ENCODE assay signal across 19 mouse cellular contexts in genomic region chr5:105721267-105721666, GRCm38 (mm10). TPM values are rescaled to one million over a fixed set of nuclear protein-coding genes. Genes with fewer than 3 reads are reported as not detected.
A peak's percentile ranks its signal among the peaks of the same experiment; 100 is the strongest.
DNase-seq lines count a peak whose midpoint lies in the region; TF ChIP-seq lines count a peak whose summit lies in the region.
"Had no signal": no experiment of that assay in that cellular context is flagged by ENCODE, and none has a peak within 500 bp of the region (broad histone marks: within the 10 kb centered on the region; RNA-seq: fewer than 3 reads in every experiment).

No protein-coding gene starts in this region.

- H3K4me1 ChIP-seq in E14TG2a.4 (replicated peaks; ENCODE audit: low read depth, low read length) (no peaks in the 10 kb centered on the region), MEL (ENCODE audit: control insufficient read depth in 1 of 2, insufficient read depth in 2 of 2, low read length in 2 of 2) (peaks cover 30 to 46% of the 10 kb centered on the region in 2 experiments)
- H3K4me1 ChIP-seq in embryonic facial prominence, embryonic 10.5 days = peaks cover 10% of the 10 kb centered on the region; the same call in 1 of the 2 replicates

- no peak for TF ChIP-seq POLR2A in MEL (IDR thresholded peaks at IDR 0.05; ENCODE audit: control insufficient read depth in 1 of 2, insufficient read depth in 1 of 2, low read depth in 1 of 2, low read length in 2 of 2, poor library complexity in 1 of 2)

- no peak for TF ChIP-seq EP300 in MEL (IDR thresholded peaks at IDR 0.05; ENCODE audit: low read depth in 1 of 2, low read length in 2 of 2)

- WGBS in embryonic facial prominence, embryonic 10.5 days = 92% methylated on average over 4 of the region's 4 CpGs

- peaks cover 5% of the 10 kb centered on the region; the same call in 1 of the 2 replicates for H3K79me2 ChIP-seq in MEL (ENCODE audit: control insufficient read depth, insufficient read depth, low read length, poor library complexity)

- H3K4me3 ChIP-seq in E14TG2a.4 (replicated peaks; ENCODE audit: low read length) (0 out of 2 replicates have a peak overlapping the region, but pooled peaks have one; percentile 13), MEL (ENCODE audit: control insufficient read depth in 1 of 2, insufficient read depth in 1 of 2, low read depth in 2 of 2, low read length in 2 of 2) (no peak overlapping the region)
- H3K4me3 ChIP-seq in embryonic facial prominence, embryonic 10.5 days = no peak overlapping the region

- no peak for TF ChIP-seq RAD21 in MEL (IDR thresholded peaks at IDR 0.05; ENCODE audit: low read depth, low read length)

- no peak overlapping the region for H3K9ac ChIP-seq in MEL (ENCODE audit: control insufficient read depth, low read depth, low read length, poor library complexity, severe bottlenecking)

- no peak for TF ChIP-seq CTCF in E14TG2a.4 (conservative IDR thresholded peaks at IDR 0.05; ENCODE audit: low read length)
- no peak for TF ChIP-seq CTCF in MEL (IDR thresholded peaks at IDR 0.05 in 2 of 3, conservative IDR thresholded peaks at IDR 0.05 in 1 of 3; ENCODE audit: control insufficient read depth in 1 of 3, insufficient read depth in 1 of 3, low read depth in 2 of 3, low read length in 3 of 3, poor library complexity in 1 of 3, severe bottlenecking in 1 of 3)

- peak; percentile 37 for DNase-seq in MEL (ENCODE audit: low read depth, low spot score)
- no peak for DNase-seq in embryonic facial prominence, embryonic 10.5 days (ENCODE audit: low spot score)
- no peak for DNase-seq in cerebellum, adult 18-20 months
- DNase-seq: adrenal gland, adult 2 months; adrenal gland, adult 8-10 months; adrenal gland, postnatal 10 days; adrenal gland, postnatal 14 days; adrenal gland, postnatal 25 days; adrenal gland, postnatal 36 days; B cell, adult 2 months; cerebellum, adult 11 months; cerebellum, adult 11-12 months; cerebellum, adult 2 months; cerebellum, adult 8-10 months; cerebellum, adult 9-10 months had no signal

- H3K9me3 ChIP-seq in E14TG2a.4 (ENCODE audit: low read length) (peaks cover 78% of the 10 kb centered on the region), MEL (replicated peaks; ENCODE audit: insufficient read depth, low read length) (no peaks in the 10 kb centered on the region)
- H3K9me3 ChIP-seq in embryonic facial prominence, embryonic 10.5 days = no peaks in the 10 kb centered on the region

- H3K27me3 ChIP-seq in E14TG2a.4 (ENCODE audit: insufficient read depth, low read length) (no peaks in the 10 kb centered on the region), MEL (ENCODE audit: control insufficient read depth in 1 of 2, insufficient read depth in 2 of 2, low read length in 2 of 2) (no peaks in the 10 kb centered on the region)
- H3K27me3 ChIP-seq in embryonic facial prominence, embryonic 10.5 days (replicated peaks; ENCODE audit: low read depth, poor library complexity, severe bottlenecking) = no peaks in the 10 kb centered on the region
- H3K27me3 ChIP-seq: CH12.LX, Patski had no signal

- peak overlapping the region; percentile 19 for H3K27ac ChIP-seq in MEL (ENCODE audit: control insufficient read depth, low read depth, low read length)
- H3K27ac ChIP-seq in embryonic facial prominence, embryonic 10.5 days (replicated peaks) = no peak overlapping the region

- H3K36me3 ChIP-seq in E14TG2a.4 (ENCODE audit: insufficient read depth, low read length) (peaks cover 77% of the 10 kb centered on the region), MEL (ENCODE audit: control insufficient read depth in 1 of 2, insufficient read depth in 2 of 2, low read length in 2 of 2) (peaks cover 0 to 43% of the 10 kb centered on the region in 2 experiments; a peak in 2 of 4 replicates)
- H3K36me3 ChIP-seq in embryonic facial prominence, embryonic 10.5 days (replicated peaks) = peaks cover 49% of the 10 kb centered on the region
- H3K36me3 ChIP-seq: G1E had no signal

TF ChIP-seq in MEL, 35 proteins besides CTCF, POLR2A, EP300 and RAD21:
- peak; percentile 63 for TF ChIP-seq MAX (IDR thresholded peaks at IDR 0.05; ENCODE audit: low read length)
- TF ChIP-seq MYC (IDR thresholded peaks at IDR 0.05; ENCODE audit: low read depth, low read length) = peak; percentile 59; the same call in 1 of the 2 replicates
- TF ChIP-seq MXI1 (IDR thresholded peaks at IDR 0.05; ENCODE audit: low read depth, low read length) = peak; percentile 49; the same call in 1 of the 2 replicates
- peak; percentile 67; the same call in 1 of the 2 replicates for TF ChIP-seq USF1 (IDR thresholded peaks at IDR 0.05; ENCODE audit: low read depth, low read length)
- no peak for TF ChIP-seq SIN3A (IDR thresholded peaks at IDR 0.05; ENCODE audit: low read length)
- TF ChIP-seq BHLHE40 (IDR thresholded peaks at IDR 0.05; ENCODE audit: borderline replicate concordance, low read depth, low read length) = peak; percentile 94

RNA-seq across cellular contexts. Expression of gene Lrrc8d, which starts 21.5 kb away (rescaled TPM):
- total RNA-seq in MEL (2012; rRNA removed) = 11.4 and 13.3 TPM in 2 replicates
- polyA plus RNA-seq in MEL (2012; ENCODE audit: insufficient read depth in 1 of 2, insufficient read length in 2 of 2, low read depth in 1 of 2, low replicate concordance in 2 of 2, missing spikeins in 1 of 2) = 100 to 1,000 TPM in 1 of 2 experiments, 10 to 100 TPM in 1; 21.9 to 258 TPM
- polyA plus RNA-seq in embryonic facial prominence, embryonic 10.5 days (2016; fragmentation: Nextera tagmentation; extraction: Ambion mirVana) = 22.2 TPM in 2 replicates
- polyA plus RNA-seq: G1E had no signal
